8 mouse cellular contexts compared by ENCODE assay signal in genomic region chr5:4918376-4918775, GRCm38 (mm10).
DNase-seq lines count a peak whose midpoint lies in the region; ATAC-seq lines count a peak whose summit lies in the region.

No protein-coding gene starts in this region.

- no peak overlapping the region for H3K4me2 ChIP-seq in hindbrain, embryonic 14.5 days (replicated peaks)
- no peak overlapping the region for H3K4me2 ChIP-seq in midbrain, embryonic 12.5 days (replicated peaks)

- no peaks in the 10 kb centered on the region for H3K36me3 ChIP-seq in hindbrain, embryonic 14.5 days (replicated peaks; ENCODE audit: control insufficient read depth, insufficient read depth)
- no peaks in the 10 kb centered on the region for H3K36me3 ChIP-seq in midbrain, embryonic 12.5 days

- H3K27ac ChIP-seq in hindbrain, embryonic 14.5 days: no peak overlapping the region
- no peak overlapping the region for H3K27ac ChIP-seq in midbrain, embryonic 12.5 days (replicated peaks)

- H3K4me1 ChIP-seq in hindbrain, embryonic 14.5 days (replicated peaks; ENCODE audit: control insufficient read depth, insufficient read depth, low read length): no peaks in the 10 kb centered on the region
- peaks cover 6% of the 10 kb centered on the region; the same call in 1 of the 2 replicates for H3K4me1 ChIP-seq in midbrain, embryonic 12.5 days

- no peaks in the 10 kb centered on the region for H3K27me3 ChIP-seq in hindbrain, embryonic 14.5 days (ENCODE audit: control insufficient read depth, insufficient read depth, low read length)
- H3K27me3 ChIP-seq in midbrain, embryonic 12.5 days: no peaks in the 10 kb centered on the region

- DNase-seq in right cerebral cortex, adult 18-20 months: peak; percentile 62
- DNase-seq in right cerebral cortex, postnatal 36 days (ENCODE audit: low spot score in 2 of 2): no peak
- DNase-seq in adrenal gland, postnatal 36 days: peak; percentile 51 to 73
- DNase-seq in embryo, embryonic 9.5 days (ENCODE audit: extremely low spot score): peak; percentile 59
- peak; percentile 84 for DNase-seq in hindbrain, embryonic 14.5 days (ENCODE audit: low spot score)
- DNase-seq in left cerebral cortex, adult 18-20 months (ENCODE audit: low spot score in 2 of 2): peak; percentile 68 to 71
- peak; percentile 76 for DNase-seq in testis, postnatal 10 days (ENCODE audit: low spot score)

- no peak overlapping the region for H3K4me3 ChIP-seq in hindbrain, embryonic 14.5 days (replicated peaks; ENCODE audit: low read length)
- no peak overlapping the region for H3K4me3 ChIP-seq in midbrain, embryonic 12.5 days

- no peak for ATAC-seq in hindbrain, embryonic 14.5 days (ENCODE audit: low FRiP score)
- 0 out of 2 replicates have a peak, but pooled peaks have one; percentile 47 for ATAC-seq in midbrain, embryonic 12.5 days (ENCODE audit: low FRiP score, low read depth)

- 16% methylated on average over 6 of the region's 6 CpGs for WGBS in hindbrain, embryonic 14.5 days
- WGBS in midbrain, embryonic 12.5 days: 8% methylated on average over 6 of the region's 6 CpGs

- no peaks in the 10 kb centered on the region for H3K9me3 ChIP-seq in hindbrain, embryonic 14.5 days (ENCODE audit: control insufficient read depth, low read length)
- H3K9me3 ChIP-seq in midbrain, embryonic 12.5 days: no peaks in the 10 kb centered on the region

- no peak overlapping the region for H3K9ac ChIP-seq in hindbrain, embryonic 14.5 days
- no peak overlapping the region for H3K9ac ChIP-seq in midbrain, embryonic 12.5 days (replicated peaks)

Comparison
In these comparisons a context has a peak if more than half of its experiments do, and no peak if none do; other contexts are left out.
1. DNase-seq: peak in right cerebral cortex, adult 18-20 months (single experiment), adrenal gland, postnatal 36 days (2 of 2), embryo, embryonic 9.5 days (single experiment), hindbrain, embryonic 14.5 days (single experiment), left cerebral cortex, adult 18-20 months (2 of 2) and testis, postnatal 10 days (single experiment); none in right cerebral cortex, postnatal 36 days (0 of 2).